Mouse (Mus musculus) G1E (cell line): ENCODE measurements around the gene Col4a3.

Experiments
- CTCF ChIP-seq: IDR thresholded peaks from 2 replicates; pipeline ENCODE4 v1.5.1; 2012; ENCODE audit warnings: low read depth, low read length, inconsistent platforms, mixed read lengths
- GATA1 ChIP-seq: IDR thresholded peaks from 2 replicates; pipeline ENCODE4 v1.6.1; 2012; ENCODE audit warnings: borderline replicate concordance, low read length, inconsistent platforms, mixed read lengths

DNA sequence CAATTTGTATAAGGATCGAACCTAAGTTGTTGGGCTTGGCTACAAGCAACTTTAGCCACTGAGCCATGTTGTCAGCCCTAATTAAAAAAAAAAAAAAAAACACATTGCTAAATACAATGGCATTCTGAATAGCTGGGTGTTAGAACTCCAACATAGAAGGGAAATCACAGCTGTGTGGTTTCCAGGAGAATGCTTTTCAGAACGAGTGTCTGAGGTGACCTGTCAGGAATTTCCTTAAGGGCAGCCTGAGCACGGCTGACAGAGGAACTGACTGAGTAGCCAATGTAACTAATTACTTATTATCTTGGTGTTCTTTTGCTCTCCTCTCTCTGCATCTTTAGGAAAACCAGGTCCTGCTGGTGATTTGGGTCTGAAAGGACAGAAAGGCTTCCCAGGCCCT, 109.2 kb downstream of the Col4a3 start:
- TF ChIP-seq CTCF (no peak), GATA1 (no peak)
